Mouse (Mus musculus) sigmoid colon, adult 10 weeks (tissue): ENCODE data around the gene Fbxl7. TPM values are rescaled to one million over a fixed set of nuclear protein-coding genes. Genes with fewer than 3 reads are reported as not detected.

Experiments
- polyA plus RNA-seq: library from polyadenylated mRNA; stranded (reverse); fragments of 350-450 nt; fragmentation: Illumina TruSeq; extraction: RNeasy Lipid Tissue Mini Kit (QIAGEN cat#74804); gene quantifications from one replicate; pipeline ENCODE4 v1.2.3, GENCODE M21; 2014; ENCODE audit warnings: low read depth, low replicate concordance

The Fbxl7 gene
- 1.9 TPM for polyA plus RNA-seq

GRCm38 (mm10) chr15:26895251-26895711 is at the start of gene Fbxl7:
Gene Fbxl7 (minus strand): TSS chr15:26895580.

